Mouse (Mus musculus) megakaryocyte, embryonic 14.5 days (primary cell): ENCODE measurements around the gene Zfp593.

Source experiments
- FLI1 ChIP-seq: IDR thresholded peaks from 2 replicates; pipeline ENCODE4 v1.6.1; 2012; ENCODE audit warnings: low read length, inconsistent platforms, mixed read lengths
- GATA1 ChIP-seq: IDR thresholded peaks from 3 replicates; pipeline ENCODE4 v1.6.1; 2012; ENCODE audit warnings: mixed read lengths, low read length, inconsistent platforms, borderline replicate concordance

- TF ChIP-seq GATA1 (no peak), FLI1 (no peak)
Measured at GRCm38 (mm10) chr4:134252131-134252910, 6.9 kb upstream of the Zfp593 start.
